Mouse (Mus musculus) forelimb bud, embryonic 11.5 days (tissue): Measurements from ENCODE around the gene Alcam.

Experiments used
- DNase-seq: peaks from one replicate; pipeline ENCODE4 v3.0.0-alpha.2; 2012; ENCODE audit warnings: low read depth, low spot score

The Alcam gene

GRCm38 (mm10) chr16:52453971-52454514 lies at the start of gene Alcam:
Gene Alcam (minus strand): TSS chr16:52454074.
- peak; percentile 29 for DNase-seq

GRCm38 (mm10) chr16:52498757-52499335 lies 45.0 kb upstream of the Alcam start:
- no peak for DNase-seq

GRCm38 (mm10) chr16:52490542-52490941 lies 36.7 kb upstream of the Alcam start:
- DNase-seq, result no peak

- DNase-seq, result no peak
Observed at GRCm38 (mm10) chr16:52474235-52474634, 20.4 kb upstream of the Alcam start.

- no peak for DNase-seq
Observed at GRCm38 (mm10) chr16:52473089-52473488, 19.2 kb upstream of the Alcam start.

- DNase-seq, result no peak
Observed at GRCm38 (mm10) chr16:52472635-52473034, 18.8 kb upstream of the Alcam start.

GRCm38 (mm10) chr16:52472059-52472458 lies 18.2 kb upstream of the Alcam start:
- no peak for DNase-seq

GRCm38 (mm10) chr16:52470881-52471280 lies 17.0 kb upstream of the Alcam start:
- no peak for DNase-seq

- DNase-seq, result no peak
Observed at GRCm38 (mm10) chr16:52470226-52470625, 16.4 kb upstream of the Alcam start.

GRCm38 (mm10) chr16:52468426-52468825 lies 14.6 kb upstream of the Alcam start:
- no peak for DNase-seq

- no peak for DNase-seq
Observed at GRCm38 (mm10) chr16:52466770-52467169, 12.9 kb upstream of the Alcam start.

- no peak for DNase-seq
Observed at GRCm38 (mm10) chr16:52464597-52464996, 10.7 kb upstream of the Alcam start.

- peak; percentile 94 for DNase-seq
Observed at GRCm38 (mm10) chr16:52452862-52453715, 785 bp downstream of the Alcam start.

- peak; percentile 19 for DNase-seq
Observed at GRCm38 (mm10) chr16:52452477-52452831, 1.4 kb downstream of the Alcam start.

GRCm38 (mm10) chr16:52451786-52452476 lies 1.9 kb downstream of the Alcam start:
- no peak for DNase-seq

GRCm38 (mm10) chr16:52451101-52451785 lies 2.6 kb downstream of the Alcam start:
- peak; percentile 39 for DNase-seq

GRCm38 (mm10) chr16:52450245-52451100 lies 3.4 kb downstream of the Alcam start:
- DNase-seq, result peak; percentile 26

GRCm38 (mm10) chr16:52449889-52450244 lies 4.0 kb downstream of the Alcam start:
- no peak for DNase-seq

- DNase-seq, result no peak
Observed at GRCm38 (mm10) chr16:52445984-52446383, 7.9 kb downstream of the Alcam start.

GRCm38 (mm10) chr16:52443635-52444505 lies 10.0 kb downstream of the Alcam start:
- DNase-seq, result no peak
